17 mouse cellular contexts compared by ENCODE assay signal in the genomic region with DNA sequence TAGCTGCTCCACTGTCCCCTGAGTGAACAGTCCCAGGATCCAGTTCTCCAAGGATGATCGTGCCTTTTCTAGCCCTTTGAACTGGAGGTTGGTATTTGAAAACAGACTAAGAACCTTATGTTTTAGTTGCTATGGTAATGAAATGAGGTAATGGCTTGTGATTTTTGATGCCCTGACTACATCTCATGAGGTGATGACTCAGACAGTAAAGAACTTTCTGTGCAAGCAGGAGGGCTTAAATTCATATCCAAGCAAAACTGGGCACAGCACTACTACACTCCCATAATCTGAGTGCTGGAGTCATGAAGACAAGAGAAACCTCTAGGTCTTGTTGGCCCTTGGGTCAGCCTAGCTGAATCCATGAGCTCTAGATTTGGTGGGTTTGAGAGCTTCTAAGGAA.
"Had no signal": no experiment of that assay in that cellular context is flagged by ENCODE, and none has a peak within 500 bp of the region (broad histone marks: within the 10 kb centered on the region; RNA-seq: fewer than 3 reads in every experiment).

No protein-coding gene starts in this region.

- H3K9me3 ChIP-seq: lung, embryonic 15.5 days; midbrain, embryonic 13.5 days; midbrain, embryonic 15.5 days; neural tube, embryonic 13.5 days; neural tube, embryonic 15.5 days; stomach, embryonic 15.5 days had no signal

- H3K4me1 ChIP-seq: lung, embryonic 15.5 days; neural tube, embryonic 15.5 days; stomach, embryonic 15.5 days had no signal

- H3K36me3 ChIP-seq: lung, embryonic 15.5 days; midbrain, embryonic 10.5 days; midbrain, embryonic 13.5 days; midbrain, embryonic 15.5 days; neural tube, embryonic 13.5 days; neural tube, embryonic 15.5 days; stomach, embryonic 15.5 days had no signal

- H3K27ac ChIP-seq: lung, embryonic 15.5 days; midbrain, embryonic 10.5 days; midbrain, embryonic 13.5 days; midbrain, embryonic 15.5 days; neural tube, embryonic 13.5 days; neural tube, embryonic 15.5 days; stomach, embryonic 15.5 days; stomach, postnatal 0 days had no signal

- H3K27me3 ChIP-seq: lung, embryonic 15.5 days; midbrain, embryonic 15.5 days; neural tube, embryonic 15.5 days; stomach, embryonic 15.5 days had no signal

- ATAC-seq: liver, postnatal 0 days; midbrain, embryonic 13.5 days; midbrain, embryonic 15.5 days had no signal

- DNase-seq: liver, postnatal 0 days; lung, adult 2 months; lung, postnatal 10 days; lung, postnatal 4 days; right cerebral cortex, postnatal 14 days; thymus, adult 2 months; thymus, postnatal 25 days; thymus, postnatal 4 days had no signal

- H3K9ac ChIP-seq: liver, postnatal 0 days; lung, embryonic 15.5 days; midbrain, embryonic 13.5 days; midbrain, embryonic 15.5 days; neural tube, embryonic 13.5 days; neural tube, embryonic 15.5 days; stomach, embryonic 15.5 days had no signal

- H3K4me2 ChIP-seq: lung, embryonic 15.5 days; midbrain, embryonic 13.5 days; midbrain, embryonic 15.5 days; neural tube, embryonic 13.5 days; neural tube, embryonic 15.5 days; stomach, embryonic 15.5 days had no signal

- H3K4me3 ChIP-seq: lung, embryonic 15.5 days; midbrain, embryonic 10.5 days; midbrain, embryonic 13.5 days; midbrain, embryonic 15.5 days; myocyte; neural tube, embryonic 13.5 days; neural tube, embryonic 15.5 days; stomach, embryonic 15.5 days had no signal
